Mouse (Mus musculus): Measurements from ENCODE around the gene Kdelr3.
A peak's percentile ranks its signal among the peaks of the same experiment; 100 is the strongest.

Gene Kdelr3

DNA sequence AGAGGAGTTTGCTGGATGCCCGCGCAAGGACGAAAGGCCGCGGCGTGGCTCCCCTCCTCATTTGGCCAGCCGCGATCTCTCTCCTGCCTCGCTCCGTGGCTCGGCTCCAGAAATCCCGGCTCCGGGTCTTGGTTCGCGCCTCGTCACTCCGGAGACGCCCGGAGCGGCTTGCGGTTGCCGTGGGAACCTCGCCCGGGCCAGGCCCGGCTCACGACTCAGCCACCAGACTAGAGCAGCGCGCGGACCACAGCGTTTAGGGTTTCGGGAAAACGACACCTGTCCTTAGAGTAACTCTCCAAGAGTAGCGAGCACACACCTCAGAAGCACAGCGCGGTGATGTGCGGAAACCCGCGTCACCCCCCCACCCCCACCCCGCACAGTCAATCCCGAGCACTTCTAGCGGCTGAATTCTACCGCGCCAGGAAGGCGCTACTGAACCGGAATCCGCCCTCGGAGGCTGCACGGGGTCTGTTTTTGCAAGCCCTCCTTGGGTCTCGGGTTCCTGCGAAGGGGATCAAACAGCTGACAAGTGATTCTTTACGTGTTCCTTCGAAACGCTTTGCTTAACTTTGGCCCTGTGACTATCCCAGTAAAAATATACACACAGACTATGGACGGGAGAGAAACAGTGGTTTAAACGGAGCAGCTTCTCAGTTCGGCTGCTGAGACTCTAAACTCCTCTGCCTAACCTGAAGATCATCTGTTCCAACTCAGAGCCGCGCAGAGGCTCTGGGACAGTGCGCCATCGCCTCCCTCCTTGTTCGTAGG is 4.5 kb upstream of the Kdelr3 start:
- peak in 1 of 2 experiments; percentile 27 for DNase-seq

GRCm38 (mm10) chr15:79513940-79514339 is 2.3 kb upstream of the Kdelr3 start:
- no peak for DNase-seq

DNA sequence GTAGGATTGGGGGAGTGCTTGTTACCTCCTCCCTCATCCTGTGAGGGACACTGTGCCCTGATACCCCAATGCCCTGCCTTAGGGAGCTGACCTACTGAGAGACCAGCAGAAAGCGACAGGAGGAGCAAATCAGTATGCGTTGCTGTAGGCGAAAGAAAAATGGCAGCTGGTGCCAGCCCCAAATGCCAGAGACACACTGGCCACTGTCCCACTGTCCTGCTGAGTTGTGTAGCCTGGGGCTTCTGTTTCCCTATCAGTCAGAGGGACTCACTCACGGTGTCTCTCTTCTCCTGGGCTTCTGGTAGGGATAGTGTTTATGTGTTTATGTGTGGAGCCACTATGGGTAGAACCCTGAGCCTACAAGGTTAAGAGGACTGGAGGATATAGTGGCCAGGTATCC is 1.5 kb downstream of the Kdelr3 start:
- no peak for DNase-seq

DNA sequence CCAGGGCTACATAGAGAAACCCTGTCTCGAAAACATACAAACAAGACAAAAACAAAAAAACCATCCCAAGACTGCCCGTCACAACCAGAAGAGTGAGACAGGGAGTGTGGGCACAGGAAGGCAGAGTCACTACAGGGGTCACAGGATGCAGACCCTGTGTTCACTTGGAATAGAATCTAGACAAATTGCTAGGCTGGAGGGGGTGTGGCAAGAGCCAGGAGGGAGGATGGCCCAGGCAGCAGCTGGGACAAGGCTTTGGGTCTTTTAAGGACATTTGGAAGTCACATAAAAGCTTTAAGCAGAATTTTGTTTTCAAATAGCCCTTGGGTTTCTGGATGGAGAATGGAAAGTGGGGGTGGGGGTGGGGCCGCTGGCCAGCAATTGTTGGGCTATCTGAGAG is 2.4 kb downstream of the Kdelr3 start:
- DNase-seq, result no peak

DNA sequence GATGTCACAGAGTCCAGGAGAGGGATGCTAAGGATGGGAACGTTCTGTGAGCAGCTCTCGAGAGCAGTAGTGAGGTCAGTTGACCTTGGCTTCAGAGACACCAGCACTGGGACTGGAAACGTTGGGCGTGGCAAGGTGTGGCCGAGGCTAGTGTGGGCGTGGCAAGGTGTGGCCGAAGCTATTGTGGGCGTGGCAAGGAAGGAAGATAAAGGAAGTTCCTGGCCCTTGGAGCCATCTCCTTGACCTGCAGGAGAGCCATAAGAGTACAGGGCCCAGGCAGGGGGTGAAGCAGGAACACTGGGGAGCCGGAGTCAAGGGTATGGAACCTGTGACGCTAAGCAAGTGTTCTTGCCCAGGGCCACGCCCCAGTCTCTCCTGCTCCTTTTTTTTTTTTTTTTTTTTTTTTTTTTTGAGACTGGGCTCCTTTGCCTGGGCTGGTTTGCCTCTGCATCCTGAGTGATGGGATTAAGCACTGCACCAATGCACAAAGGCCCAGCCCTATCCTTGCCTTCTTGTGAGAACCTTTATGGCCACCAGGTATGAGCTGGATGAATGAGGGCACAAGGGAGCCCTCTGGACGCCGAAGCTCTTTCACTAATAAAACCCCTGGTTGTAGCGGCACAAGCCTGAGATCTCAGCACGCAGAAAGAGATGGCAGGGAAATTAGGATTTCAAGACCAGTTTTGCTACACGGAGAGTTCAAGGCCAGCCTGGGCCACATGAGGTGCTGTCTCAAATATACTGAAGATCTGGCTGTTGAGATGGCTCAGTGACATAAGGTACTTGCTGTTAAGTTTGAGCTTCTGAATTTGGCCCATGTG is 3.4 kb downstream of the Kdelr3 start:
- DNase-seq, result no peak

GRCm38 (mm10) chr15:79525564-79525963 is 9.4 kb downstream of the Kdelr3 start:
- no peak for DNase-seq

DNA sequence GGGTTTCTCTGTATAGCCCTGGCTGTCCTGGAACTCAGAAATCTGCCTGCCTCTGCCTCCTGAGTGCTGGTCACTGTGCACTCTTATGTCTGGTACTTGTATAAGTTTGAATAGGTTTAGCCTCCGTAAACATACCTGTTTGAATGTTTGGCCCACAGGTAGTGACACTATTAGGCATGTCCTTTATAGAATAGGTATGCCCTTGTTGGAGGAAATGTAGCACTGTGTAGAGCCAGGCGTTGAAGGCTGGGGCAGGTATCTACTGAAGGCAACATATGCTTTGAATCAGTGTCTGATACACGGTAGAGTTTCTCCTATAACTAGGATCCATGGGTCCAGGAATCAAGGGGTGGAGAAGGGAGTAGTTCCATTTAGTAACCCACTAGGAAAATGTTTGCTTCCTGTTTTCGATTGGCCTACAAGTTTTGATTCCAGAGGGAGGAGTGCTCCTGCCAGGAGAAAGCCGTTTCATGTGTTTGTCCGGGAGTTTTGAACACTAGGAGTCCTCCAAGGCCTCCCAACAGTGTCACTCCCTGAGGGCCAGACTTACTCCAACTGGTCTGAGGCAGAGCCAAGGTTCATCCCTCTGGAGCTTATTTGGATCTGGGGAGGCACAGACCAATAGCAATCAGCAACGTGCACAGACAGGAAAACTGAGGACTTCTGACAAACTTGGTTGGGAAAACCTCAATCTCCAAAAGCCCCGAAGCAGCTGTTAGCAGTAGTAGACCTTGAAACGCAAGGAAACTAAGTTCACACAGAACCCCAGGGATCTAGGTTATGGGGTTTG is 10.0 kb downstream of the Kdelr3 start:
- no peak for DNase-seq

- no peak for DNase-seq
Observed at GRCm38 (mm10) chr15:79527192-79527591, 11.0 kb downstream of the Kdelr3 start.

DNA sequence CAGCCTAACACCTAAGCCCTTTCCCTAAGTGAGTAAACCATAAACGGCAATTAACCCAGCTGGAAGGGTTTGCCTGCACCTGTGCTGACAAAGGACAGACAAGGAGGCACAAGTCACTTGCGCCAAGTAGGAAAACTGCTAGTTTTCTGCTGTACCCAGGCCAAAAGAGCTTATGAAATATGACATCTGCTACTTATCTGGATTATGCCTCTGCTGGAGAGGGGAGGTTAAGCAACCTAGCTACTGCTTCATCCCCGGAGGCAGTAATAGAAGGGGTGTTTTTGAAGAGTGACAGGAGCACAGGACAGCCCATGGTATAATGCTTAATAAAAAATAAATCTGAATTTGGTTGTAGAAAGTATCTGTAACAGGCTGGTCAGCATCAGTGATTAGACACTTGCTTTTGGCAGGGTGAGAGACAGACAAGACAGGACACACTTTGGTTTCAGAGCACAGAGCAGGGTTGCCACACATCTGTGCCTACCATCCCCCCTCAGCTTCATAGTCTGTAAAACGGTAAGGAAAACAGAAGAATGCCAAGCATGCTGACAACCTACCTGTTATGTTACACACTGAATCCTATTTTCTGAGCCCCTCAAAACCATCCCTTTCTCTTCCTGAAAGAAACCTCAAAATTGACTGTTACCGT is 11.9 kb downstream of the Kdelr3 start:
- no peak for DNase-seq

DNA sequence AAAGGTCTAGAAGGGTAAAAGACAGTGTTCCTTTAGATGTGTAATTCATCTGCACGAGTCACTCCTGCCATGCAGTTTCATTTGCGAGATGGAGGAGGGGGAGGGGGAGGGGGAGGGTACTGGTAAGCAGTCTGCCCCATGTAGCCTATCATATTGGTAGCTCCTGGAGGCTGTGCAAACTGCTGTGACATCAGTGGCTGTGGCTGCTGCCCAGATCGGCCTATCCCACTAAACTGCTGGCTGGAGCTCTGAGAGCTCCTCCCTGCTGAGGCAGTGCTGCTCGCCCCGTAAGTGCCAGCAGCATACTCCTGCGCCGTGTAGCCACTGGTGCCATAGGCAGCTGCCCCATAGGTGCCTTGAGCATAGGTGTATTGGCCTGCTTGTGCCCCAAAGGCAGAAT is 13.7 kb downstream of the Kdelr3 start:
- DNase-seq, result no peak

DNA sequence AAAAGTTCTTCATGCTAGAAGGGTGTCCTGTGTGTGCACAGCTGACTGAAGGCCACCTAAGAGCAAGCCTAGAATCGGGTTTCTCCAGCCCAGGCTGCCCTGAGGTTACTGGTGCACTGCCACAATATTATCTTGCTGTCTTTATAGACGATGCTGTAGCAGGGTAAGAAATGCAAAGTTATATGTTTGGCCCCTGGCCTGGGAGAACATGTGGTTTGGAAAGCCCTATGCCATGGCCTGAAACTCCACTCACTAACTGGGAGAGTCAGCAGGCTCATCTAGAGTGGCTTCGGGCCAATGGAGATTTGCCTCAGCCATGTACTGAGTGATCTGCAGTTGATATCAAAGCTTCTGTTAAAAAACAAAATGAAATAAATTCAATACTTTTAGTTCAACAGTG is 17.6 kb downstream of the Kdelr3 start:
- DNase-seq, result no peak

DNA sequence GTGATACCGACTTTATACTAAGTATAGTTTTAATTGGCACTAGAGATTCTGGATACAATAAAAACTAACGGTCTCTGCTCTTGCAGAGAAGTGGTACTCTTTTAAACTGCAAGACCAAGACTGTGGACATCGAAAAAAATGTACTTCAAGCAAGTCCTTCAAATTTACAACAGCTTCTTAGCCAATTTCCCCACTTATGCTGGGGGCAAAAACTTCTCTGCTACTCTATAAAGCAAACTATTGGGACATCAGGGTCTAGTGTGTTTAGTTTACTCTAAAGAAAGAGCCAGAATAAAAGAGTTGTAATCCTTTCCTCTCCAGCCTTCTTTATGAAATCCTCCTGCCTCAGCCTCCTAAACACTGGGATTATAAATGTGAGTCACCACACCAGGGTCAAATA is 27.8 kb downstream of the Kdelr3 start:
- DNase-seq, result no peak

GRCm38 (mm10) chr15:79545496-79545895 is 29.3 kb downstream of the Kdelr3 start:
- DNase-seq, result no peak

DNA sequence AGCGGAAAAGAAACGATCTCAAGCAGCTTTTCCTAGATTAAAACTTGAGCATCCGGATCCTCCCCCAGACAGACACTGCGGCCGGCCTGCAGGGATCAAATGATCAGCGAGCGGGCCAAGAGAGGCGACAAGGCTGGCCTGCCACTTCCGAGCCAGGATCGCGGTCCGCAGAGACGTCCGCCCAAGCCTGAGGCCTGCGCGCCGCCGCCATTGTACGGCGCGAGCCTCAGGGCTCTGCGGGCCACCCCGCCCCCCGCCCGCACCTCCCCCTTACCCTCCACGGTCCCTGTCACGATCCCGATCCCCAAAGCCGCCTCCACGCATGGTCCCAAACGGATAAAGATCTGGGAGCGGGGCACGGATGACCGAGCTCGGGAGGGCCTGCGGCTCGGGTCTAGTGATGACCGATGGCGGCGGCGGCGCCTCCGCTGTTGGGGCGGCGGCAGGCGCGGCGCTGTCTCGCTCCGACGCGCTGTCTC is 29.7 kb downstream of the Kdelr3 start:
- DNase-seq, result peak in 1 of 2 experiments; percentile 58

GRCm38 (mm10) chr15:79546410-79547288 is 30.4 kb downstream of the Kdelr3 start, which contains the start of gene Ddx17:
Gene Ddx17 (minus strand): TSS chr15:79546741.
- DNase-seq, result peak; percentile 93 to 98

DNA sequence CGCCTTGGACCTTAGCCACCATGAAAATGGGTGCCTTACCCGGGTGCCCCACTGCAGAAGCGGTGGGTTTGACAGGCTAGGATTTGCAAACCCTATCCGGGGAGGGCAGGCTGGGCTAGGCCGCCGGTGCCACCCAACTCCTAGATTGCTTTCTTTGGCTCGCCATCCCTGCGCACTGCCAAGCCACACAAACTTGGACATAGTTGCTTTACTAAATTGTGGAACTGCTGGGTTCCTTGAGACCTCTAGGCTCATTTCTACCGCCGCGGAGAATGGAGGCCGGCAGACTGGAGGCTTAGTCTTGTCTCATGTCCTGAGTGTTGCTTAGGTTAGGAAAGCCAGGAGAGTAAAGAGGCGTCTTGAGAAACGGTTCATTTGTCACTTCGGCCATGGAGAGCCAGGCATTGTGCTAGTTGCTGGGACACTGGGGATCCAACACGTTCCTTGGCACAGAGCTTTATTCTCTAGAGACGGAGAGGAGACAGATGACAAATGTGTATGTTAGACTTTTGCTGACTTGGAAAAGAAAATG is 31.1 kb downstream of the Kdelr3 start:
- no peak for DNase-seq

GRCm38 (mm10) chr15:79548226-79548625 is 32.0 kb downstream of the Kdelr3 start:
- DNase-seq, result no peak

- no peak for DNase-seq
Observed at GRCm38 (mm10) chr15:79552566-79552965, 36.4 kb downstream of the Kdelr3 start.

- DNase-seq, result no peak
Observed at GRCm38 (mm10) chr15:79559649-79560048, 43.4 kb downstream of the Kdelr3 start.

GRCm38 (mm10) chr15:79562417-79562816 is 46.2 kb downstream of the Kdelr3 start:
- no peak for DNase-seq

- no peak for DNase-seq
Observed at GRCm38 (mm10) chr15:79575543-79576222, 59.5 kb downstream of the Kdelr3 start.

Measured in spleen, adult 18-20 months (tissue).